Mouse (Mus musculus): ENCODE data around the gene Mgea5. TPM values are rescaled to one million over a fixed set of nuclear protein-coding genes. Genes with fewer than 3 reads are reported as not detected.

Mgea5 gene
- polyA plus RNA-seq, 1 experiment from 2014 or later = 52.3 TPM

- peaks cover 15% of the 10 kb centered on the region for H3K4me1 ChIP-seq (ENCODE audit: control insufficient read depth, insufficient read depth, low read length)
- H3K4me2 ChIP-seq (ENCODE audit: low read depth, low read length) = no peak overlapping the region
- no peaks in the 10 kb centered on the region for H3K9me3 ChIP-seq (ENCODE audit: control insufficient read depth, low read length)
- no peak overlapping the region for H3K9ac ChIP-seq (ENCODE audit: low read depth, low read length)
- no peaks in the 10 kb centered on the region for H3K36me3 ChIP-seq (ENCODE audit: control insufficient read depth, insufficient read depth, low read length)
- H3K27ac ChIP-seq (replicated peaks; ENCODE audit: low read depth, low read length) = no peak overlapping the region
- ATAC-seq (ENCODE audit: low read depth) = no peak
- DNase-seq (ENCODE audit: low spot score) = no peak
- H3K4me3 ChIP-seq (ENCODE audit: low read depth, low read length) = no peak overlapping the region
- H3K27me3 ChIP-seq (replicated peaks; ENCODE audit: control insufficient read depth, insufficient read depth, low read length) = peaks cover 2% of the 10 kb centered on the region; the same call in 1 of the 2 replicates
- WGBS = 55% methylated on average over 5 of the region's 5 CpGs
Measured at GRCm38 (mm10) chr19:45722188-45722587, 61.4 kb downstream of the Mgea5 start.

GRCm38 (mm10) chr19:45718286-45718685, 65.4 kb downstream of the Mgea5 start:
- 53% methylated on average over 3 of the region's 3 CpGs for WGBS
- no peaks in the 10 kb centered on the region for H3K9me3 ChIP-seq (ENCODE audit: control insufficient read depth, low read length)
- no peak for DNase-seq (ENCODE audit: low spot score)
- no peaks in the 10 kb centered on the region for H3K27me3 ChIP-seq (replicated peaks; ENCODE audit: control insufficient read depth, insufficient read depth, low read length)
- no peak for ATAC-seq (ENCODE audit: low read depth)
- H3K36me3 ChIP-seq (ENCODE audit: control insufficient read depth, insufficient read depth, low read length) = no peaks in the 10 kb centered on the region
- peaks cover 12% of the 10 kb centered on the region for H3K4me1 ChIP-seq (ENCODE audit: control insufficient read depth, insufficient read depth, low read length)
- no peak overlapping the region for H3K27ac ChIP-seq (replicated peaks; ENCODE audit: low read depth, low read length)
- H3K4me2 ChIP-seq (ENCODE audit: low read depth, low read length) = peak overlapping the region; percentile 48
- H3K9ac ChIP-seq (ENCODE audit: low read depth, low read length) = no peak overlapping the region
- no peak overlapping the region for H3K4me3 ChIP-seq (ENCODE audit: low read depth, low read length)

GRCm38 (mm10) chr19:45717493-45718220, 66.0 kb downstream of the Mgea5 start:
- peak overlapping the region; percentile 48 for H3K4me2 ChIP-seq (ENCODE audit: low read depth, low read length)
- no peaks in the 10 kb centered on the region for H3K27me3 ChIP-seq (replicated peaks; ENCODE audit: control insufficient read depth, insufficient read depth, low read length)
- no peaks in the 10 kb centered on the region for H3K9me3 ChIP-seq (ENCODE audit: control insufficient read depth, low read length)
- 7% methylated on average over 16 of the region's 16 CpGs for WGBS
- H3K4me1 ChIP-seq (ENCODE audit: control insufficient read depth, insufficient read depth, low read length) = peaks cover 12% of the 10 kb centered on the region
- 0 out of 2 replicates have a peak overlapping the region, but pooled peaks have one; percentile 1 for H3K4me3 ChIP-seq (ENCODE audit: low read depth, low read length)
- no peak overlapping the region for H3K27ac ChIP-seq (replicated peaks; ENCODE audit: low read depth, low read length)
- 0 out of 2 replicates have a peak overlapping the region, but pooled peaks have one; percentile 21 for H3K9ac ChIP-seq (ENCODE audit: low read depth, low read length)
- DNase-seq (ENCODE audit: low spot score) = peak; percentile 74
- ATAC-seq (ENCODE audit: low read depth) = peak; percentile 89
- no peaks in the 10 kb centered on the region for H3K36me3 ChIP-seq (ENCODE audit: control insufficient read depth, insufficient read depth, low read length)

- Histone ChIP-seq H3K36me3 (ENCODE audit: control insufficient read depth, insufficient read depth, low read length) (no peaks in the 10 kb centered on the region), H3K4me2 (ENCODE audit: low read depth, low read length) (no peak overlapping the region), H3K4me3 (ENCODE audit: low read depth, low read length) (no peak overlapping the region), H3K27me3 (replicated peaks; ENCODE audit: control insufficient read depth, insufficient read depth, low read length) (no peaks in the 10 kb centered on the region), H3K4me1 (ENCODE audit: control insufficient read depth, insufficient read depth, low read length) (no peaks in the 10 kb centered on the region), H3K9me3 (ENCODE audit: control insufficient read depth, low read length) (no peaks in the 10 kb centered on the region), H3K27ac (replicated peaks; ENCODE audit: low read depth, low read length) (no peak overlapping the region), H3K9ac (ENCODE audit: low read depth, low read length) (no peak overlapping the region)
- DNase-seq (ENCODE audit: low spot score) = no peak
- no peak for ATAC-seq (ENCODE audit: low read depth)
- 56% methylated on average over 3 of the region's 3 CpGs for WGBS
Measured at GRCm38 (mm10) chr19:45708704-45709103, 74.9 kb downstream of the Mgea5 start.

Other genes with a start within 250 kb of the Mgea5 start
- 11.1 and 12.2 TPM in 2 replicates for gene Poll, start 223.3 kb downstream of the Mgea5 start, polyA plus RNA-seq (2014; fragmentation: Nextera tagmentation; extraction: Ambion mirVana)
- 40.9 and 44.8 TPM in 2 replicates for gene Gm17018, start 223.2 kb downstream of the Mgea5 start, polyA plus RNA-seq (2014; fragmentation: Nextera tagmentation; extraction: Ambion mirVana)
- gene Fbxw4, start 123.5 kb downstream of the Mgea5 start, polyA plus RNA-seq (2014; fragmentation: Nextera tagmentation; extraction: Ambion mirVana) = 6.1 and 6.9 TPM in 2 replicates
- gene Fgf8, start 40.9 kb downstream of the Mgea5 start, polyA plus RNA-seq (2014; fragmentation: Nextera tagmentation; extraction: Ambion mirVana) = 0.25 TPM in 1 of 2 replicates, not detected in the other
- 18.9 and 19.8 TPM in 2 replicates for gene Npm3, start 34.2 kb downstream of the Mgea5 start, polyA plus RNA-seq (2014; fragmentation: Nextera tagmentation; extraction: Ambion mirVana)
- gene Kcnip2, start 32.2 kb upstream of the Mgea5 start, polyA plus RNA-seq (2014; fragmentation: Nextera tagmentation; extraction: Ambion mirVana) = 1.4 and 1.5 TPM in 2 replicates
- gene Armh3, start 214.7 kb upstream of the Mgea5 start, polyA plus RNA-seq (2014; fragmentation: Nextera tagmentation; extraction: Ambion mirVana) = 13.7 and 15.2 TPM in 2 replicates
- 4.5 and 6.4 TPM in 2 replicates for gene Hps6, start 219.7 kb upstream of the Mgea5 start, polyA plus RNA-seq (2014; fragmentation: Nextera tagmentation; extraction: Ambion mirVana)

Data from embryonic facial prominence, embryonic 14.5 days (tissue).